Mouse (Mus musculus) layer of hippocampus, adult 2 months (tissue): Measurements from ENCODE around the gene Dnajb6. TPM values are rescaled to one million over a fixed set of nuclear protein-coding genes. Genes with fewer than 3 reads are reported as not detected.
A peak's percentile ranks its signal among the peaks of the same experiment; 100 is the strongest.
"Not testable (repeated sequence)": the region's sequence is repeated elsewhere in the genome, so short reads cannot be mapped to it uniquely, and the experiment has no call there.

Experiments used
- DNase-seq, 2 experiments: peaks; one replicate each; pipeline ENCODE4 v3.0.0; 2022; ENCODE audit warnings: low spot score in 2 of 2
- H3K27ac ChIP-seq: fragments of 200-600 bp; 2 replicates; pipeline ENCODE4 v1.8.1; 2022
- H3K4me3 ChIP-seq: fragments of 200-600 bp; 2 replicates; pipeline ENCODE4 v1.8.1; 2022; ENCODE audit warnings: mild to moderate bottlenecking
- CTCF ChIP-seq: fragments of 200-600 bp; conservative IDR thresholded peaks from 2 replicates; pipeline ENCODE4 v1.8.1; 2022; ENCODE audit warnings: antibody characterized with exemption, mild to moderate bottlenecking, moderate library complexity
- long read RNA-seq, 2 experiments: library from polyadenylated mRNA; stranded (forward); transcript quantifications; one replicate each; pipeline ENCODE4 v2.0.0; 2021; ENCODE audit warnings: borderline mapping rate in 2 of 2
- total RNA-seq, 2 experiments: library from RNA; stranded (reverse); gene quantifications; 2 replicates each; pipeline ENCODE4 v1.2.3; 2021

The Dnajb6 gene
- total RNA-seq: 100 to 1,000 TPM; 173 to 175 TPM
- long read RNA-seq, experiment 1, transcript Dnajb6-203 (8 exons, 1,605 nt): major isoform, 85 of 131 reads
- long read RNA-seq, experiment 1, transcript Dnajb6-201 (10 exons, 2,918 nt): minor isoform, 23 of 131 reads
- long read RNA-seq, experiment 1, partial matches to known transcripts: 8 of 131 reads
- long read RNA-seq, experiment 1, other reads (novel, unspliced or antisense): 12 of 131 reads
- long read RNA-seq, experiment 2, transcript Dnajb6-201 (10 exons, 2,918 nt): minor isoform, 39 of 222 reads
- long read RNA-seq, experiment 2, transcript Dnajb6-203 (8 exons, 1,605 nt): major isoform, 160 of 222 reads
- long read RNA-seq, experiment 2, partial matches to known transcripts: 4 of 222 reads
- long read RNA-seq, experiment 2, other reads (novel, unspliced or antisense): 15 of 222 reads

- DNase-seq: peak; percentile 98 to 100
- Histone ChIP-seq H3K27ac (peak within 1 kb of the TSS; percentile 98), H3K4me3 (peak within 1 kb of the TSS; percentile 89)
- TF ChIP-seq CTCF: no peak
Measured at GRCm38 (mm10) chr5:29735557-29736061, at the start of gene Dnajb6, which contains the start of gene Gm5129. Dnajb6 (plus strand) TSS chr5:29735688. Gm5129 (minus strand) TSS chr5:29735936.

GRCm38 (mm10) chr5:29687671-29688070 is 47.8 kb upstream of the Dnajb6 start:
- no peak overlapping the region for H3K27ac ChIP-seq
- no peak for DNase-seq
- no peak overlapping the region for H3K4me3 ChIP-seq
- TF ChIP-seq CTCF: peak; percentile 84

- Histone ChIP-seq H3K27ac (no peak overlapping the region), H3K4me3 (no peak overlapping the region)
- peak; percentile 41 for TF ChIP-seq CTCF
- DNase-seq: no peak
Measured at GRCm38 (mm10) chr5:29688352-29688751, 47.1 kb upstream of the Dnajb6 start.

GRCm38 (mm10) chr5:29698493-29698892 is 37.0 kb upstream of the Dnajb6 start:
- no peak for TF ChIP-seq CTCF
- DNase-seq: no peak
- H3K27ac ChIP-seq: no peak overlapping the region
- no peak overlapping the region for H3K4me3 ChIP-seq

GRCm38 (mm10) chr5:29699520-29700202 is 35.8 kb upstream of the Dnajb6 start:
- no peak overlapping the region for H3K27ac ChIP-seq
- DNase-seq: no peak

GRCm38 (mm10) chr5:29707241-29707640 is 28.2 kb upstream of the Dnajb6 start:
- no peak for TF ChIP-seq CTCF
- H3K4me3 ChIP-seq: no peak overlapping the region
- H3K27ac ChIP-seq: no peak overlapping the region
- DNase-seq: no peak

More at GRCm38 (mm10) chr5:29699520-29700202, 35.8 kb upstream of the Dnajb6 start:
- no peak overlapping the region for H3K4me3 ChIP-seq
- TF ChIP-seq CTCF: no peak

GRCm38 (mm10) chr5:29708258-29708657 is 27.2 kb upstream of the Dnajb6 start:
- no peak for TF ChIP-seq CTCF
- Histone ChIP-seq H3K27ac (no peak overlapping the region), H3K4me3 (no peak overlapping the region)
- no peak for DNase-seq

GRCm38 (mm10) chr5:29711631-29712030 is 23.9 kb upstream of the Dnajb6 start:
- no peak for DNase-seq
- Histone ChIP-seq H3K27ac (no peak overlapping the region), H3K4me3 (no peak overlapping the region)
- no peak for TF ChIP-seq CTCF

GRCm38 (mm10) chr5:29712906-29713305 is 22.6 kb upstream of the Dnajb6 start:
- TF ChIP-seq CTCF: no peak
- Histone ChIP-seq H3K27ac (no peak overlapping the region), H3K4me3 (no peak overlapping the region)
- no peak for DNase-seq

GRCm38 (mm10) chr5:29721159-29721558 is 14.3 kb upstream of the Dnajb6 start:
- no peak overlapping the region for H3K27ac ChIP-seq
- TF ChIP-seq CTCF: no peak
- H3K4me3 ChIP-seq: no peak overlapping the region
- no peak for DNase-seq

GRCm38 (mm10) chr5:29725369-29725768 is 10.1 kb upstream of the Dnajb6 start:
- DNase-seq: no peak
- TF ChIP-seq CTCF: no peak
- Histone ChIP-seq H3K4me3 (no peak overlapping the region), H3K27ac (no peak overlapping the region)

GRCm38 (mm10) chr5:29726070-29726469 is 9.4 kb upstream of the Dnajb6 start:
- not testable (repeated sequence) for DNase-seq, H3K27ac ChIP-seq

GRCm38 (mm10) chr5:29734831-29735510 is 517 bp upstream of the Dnajb6 start:
- no peak for DNase-seq
- TF ChIP-seq CTCF: no peak

More at GRCm38 (mm10) chr5:29726070-29726469, 9.4 kb upstream of the Dnajb6 start:
- H3K4me3 ChIP-seq: not testable (repeated sequence)

More at GRCm38 (mm10) chr5:29734831-29735510, 517 bp upstream of the Dnajb6 start:
- H3K27ac ChIP-seq: peak overlapping the region; percentile 98
- H3K4me3 ChIP-seq: peak overlapping the region; percentile 89
